ENCODE assay signal across 8 mouse cellular contexts in genomic region chr5:124861463-124861862, GRCm38 (mm10). TPM values are rescaled to one million over a fixed set of nuclear protein-coding genes. Genes with fewer than 3 reads are reported as not detected.
DNase-seq lines count a peak whose midpoint lies in the region; ATAC-seq and TF ChIP-seq lines count a peak whose summit lies in the region.

No protein-coding gene starts in this region.

- no peaks in the 10 kb centered on the region for H3K27me3 ChIP-seq in forebrain, embryonic 16.5 days (replicated peaks; ENCODE audit: control insufficient read depth, insufficient read depth, low read length)
- peaks cover 13% of the 10 kb centered on the region for H3K27me3 ChIP-seq in intestine, embryonic 16.5 days (replicated peaks; ENCODE audit: control insufficient read depth, insufficient read depth, low read length)
- peaks cover 57% of the 10 kb centered on the region for H3K27me3 ChIP-seq in liver, embryonic 12.5 days (replicated peaks)

- H3K9ac ChIP-seq in forebrain, embryonic 16.5 days (replicated peaks; ENCODE audit: low read depth, low read length), result peak overlapping the region; percentile 86
- H3K9ac ChIP-seq in intestine, embryonic 16.5 days (ENCODE audit: low read depth, low read length), result peak overlapping the region; percentile 60
- H3K9ac ChIP-seq in liver, embryonic 12.5 days, result peak overlapping the region; percentile 66; the same call in 1 of the 2 replicates

- TF ChIP-seq POLR2A in lung, adult 2 months (IDR thresholded peaks at IDR 0.05; ENCODE audit: borderline replicate concordance, extremely low read depth, low read depth, low read length), result no peak

- no peaks in the 10 kb centered on the region for H3K9me3 ChIP-seq in forebrain, embryonic 16.5 days (ENCODE audit: control insufficient read depth, low read length)
- no peaks in the 10 kb centered on the region for H3K9me3 ChIP-seq in intestine, embryonic 16.5 days (ENCODE audit: control insufficient read depth, low read length)
- H3K9me3 ChIP-seq in liver, embryonic 12.5 days (replicated peaks), result no peaks in the 10 kb centered on the region

- DNase-seq in lung, adult 2 months, result peak; percentile 44
- no peak for DNase-seq in lung, postnatal 36 days
- DNase-seq in brain, adult 2 months (ENCODE audit: low read depth, low spot score), result peak; percentile 79
- peak; percentile 20 for DNase-seq in retina, embryonic 14.5 days (ENCODE audit: low spot score)

- peak overlapping the region; percentile 75 for H3K4me2 ChIP-seq in forebrain, embryonic 16.5 days (ENCODE audit: low read length)
- H3K4me2 ChIP-seq in intestine, embryonic 16.5 days (ENCODE audit: low read depth, low read length), result peak overlapping the region; percentile 100
- peak overlapping the region; percentile 98 for H3K4me2 ChIP-seq in liver, embryonic 12.5 days

- no peaks in the 10 kb centered on the region for H3K36me3 ChIP-seq in forebrain, embryonic 16.5 days (ENCODE audit: control insufficient read depth, insufficient read depth)
- no peaks in the 10 kb centered on the region for H3K36me3 ChIP-seq in intestine, embryonic 16.5 days (ENCODE audit: control insufficient read depth, insufficient read depth, low read length)
- H3K36me3 ChIP-seq in liver, embryonic 12.5 days, result peaks cover 7% of the 10 kb centered on the region; the same call in 1 of the 2 replicates

- WGBS in lung, adult 2 months, result under 1% methylated on average over 33 of the region's 33 CpGs
- 0% methylated on average over 24 of the region's 33 CpGs for WGBS in forebrain, embryonic 16.5 days
- WGBS in intestine, embryonic 16.5 days, result under 1% methylated on average over 30 of the region's 33 CpGs
- 1% methylated on average over 33 of the region's 33 CpGs for WGBS in liver, embryonic 12.5 days (ENCODE audit: insufficient replicate concordance)

- peak overlapping the region; percentile 95 for H3K27ac ChIP-seq in forebrain, embryonic 16.5 days (ENCODE audit: low read length)
- H3K27ac ChIP-seq in intestine, embryonic 16.5 days (ENCODE audit: low read length), result no peak overlapping the region
- H3K27ac ChIP-seq in liver, embryonic 12.5 days, result no peak overlapping the region

- peak overlapping the region; percentile 38 for H3K4me3 ChIP-seq in lung, adult 2 months (replicated peaks; ENCODE audit: extremely low read depth, low read depth, low read length)
- H3K4me3 ChIP-seq in forebrain, embryonic 16.5 days (replicated peaks; ENCODE audit: low read length), result peak overlapping the region; percentile 96
- H3K4me3 ChIP-seq in intestine, embryonic 16.5 days (ENCODE audit: low read length), result peak overlapping the region; percentile 96
- H3K4me3 ChIP-seq in liver, embryonic 12.5 days, result peak overlapping the region; percentile 97

- TF ChIP-seq CTCF in lung, adult 2 months (IDR thresholded peaks at IDR 0.05; ENCODE audit: insufficient read depth, low read length), result no peak

- ATAC-seq in forebrain, embryonic 16.5 days, result no peak; the same call in 1 of the 2 replicates
- 0 out of 2 replicates have a peak, but pooled peaks have one; percentile 0 for ATAC-seq in intestine, embryonic 16.5 days
- ATAC-seq in liver, embryonic 12.5 days, result no peak
- ATAC-seq in megakaryocyte progenitor cell, adult 5-6 weeks (replicated peaks; ENCODE audit: poor library complexity), result no peak

- H3K4me1 ChIP-seq in lung, adult 2 months (ENCODE audit: control insufficient read depth, insufficient read depth, low read length), result peaks cover 5% of the 10 kb centered on the region; the same call in 1 of the 2 replicates
- peaks cover 33% of the 10 kb centered on the region for H3K4me1 ChIP-seq in forebrain, embryonic 16.5 days (replicated peaks; ENCODE audit: control insufficient read depth, insufficient read depth, low read length)
- peaks cover 16% of the 10 kb centered on the region for H3K4me1 ChIP-seq in intestine, embryonic 16.5 days (ENCODE audit: control insufficient read depth, insufficient read depth, low read length)
- H3K4me1 ChIP-seq in liver, embryonic 12.5 days, result peaks cover 25% of the 10 kb centered on the region

RNA-seq across cellular contexts. Expression of gene Ccdc92, which starts 0.8 kb away (rescaled TPM):
- polyA plus RNA-seq in lung, adult 2 months (2012; rRNA removed), result 21.5 and 21.9 TPM in 2 replicates
- polyA plus RNA-seq in forebrain, embryonic 16.5 days (2015; fragmentation: Nextera tagmentation; extraction: Ambion mirVana), result 33.1 and 35.0 TPM in 2 replicates
- 4.1 and 4.3 TPM in 2 replicates for polyA plus RNA-seq in intestine, embryonic 16.5 days (2015; fragmentation: Nextera tagmentation; extraction: Ambion mirVana)
- polyA plus RNA-seq in liver, embryonic 12.5 days (2016; fragmentation: Nextera tagmentation; extraction: Ambion mirVana), result 0.93 and 1.3 TPM in 2 replicates
- not detected in 2 replicates for total RNA-seq in megakaryocyte progenitor cell, adult 5-6 weeks (2015)
- 0.21 TPM in 1 of 2 replicates, not detected in the other for total RNA-seq in megakaryocyte progenitor cell, adult 5-6 weeks (2017)

RNA-seq across cellular contexts. Expression of gene Zfp664, which starts 1.0 kb away (rescaled TPM):
- polyA plus RNA-seq in lung, adult 2 months (2012; rRNA removed), result 26.6 and 27.7 TPM in 2 replicates
- polyA plus RNA-seq in forebrain, embryonic 16.5 days (2015; fragmentation: Nextera tagmentation; extraction: Ambion mirVana), result 92.7 and 94.8 TPM in 2 replicates
- 48.1 and 54.0 TPM in 2 replicates for polyA plus RNA-seq in intestine, embryonic 16.5 days (2015; fragmentation: Nextera tagmentation; extraction: Ambion mirVana)
- polyA plus RNA-seq in liver, embryonic 12.5 days (2016; fragmentation: Nextera tagmentation; extraction: Ambion mirVana), result 21.3 and 22.6 TPM in 2 replicates
- total RNA-seq in megakaryocyte progenitor cell, adult 5-6 weeks (2015), result 8.5 TPM in 2 replicates
- 7.8 and 13.3 TPM in 2 replicates for total RNA-seq in megakaryocyte progenitor cell, adult 5-6 weeks (2017)

Comparison
In these comparisons a context has a peak if more than half of its experiments do, and no peak if none do; other contexts are left out.
1. H3K4me3 ChIP-seq: peak in every context shown above with its lines; median percentile 97 in liver, embryonic 12.5 days; 96 in forebrain, embryonic 16.5 days; 96 in intestine, embryonic 16.5 days; 38 in lung, adult 2 months.